Mouse (Mus musculus) liver, adult 2 months (tissue): ENCODE measurements around the gene Gar1. TPM values are rescaled to one million over a fixed set of nuclear protein-coding genes. Genes with fewer than 3 reads are reported as not detected.

Experiments
- DNase-seq: peaks from one replicate; pipeline ENCODE4 v3.0.0-alpha.2; 2011; ENCODE audit warnings: low read depth, low spot score; ENCODE audit errors: extremely low read depth
- H3K27ac ChIP-seq: fragments of 200-500 bp; replicated peaks from 2 replicates; pipeline ENCODE4 v1.5.1; 2012; ENCODE audit warnings: low read depth, mild to moderate bottlenecking, control low read depth, inconsistent platforms, low read length; ENCODE audit not compliant: insufficient read depth
- H3K27me3 ChIP-seq: fragments of 200-500 bp; 2 replicates; pipeline ENCODE4 v1.6.1; 2012; ENCODE audit warnings: mild to moderate bottlenecking, moderate library complexity, low read length, inconsistent platforms; ENCODE audit not compliant: control insufficient read depth, insufficient read depth
- H3K36me3 ChIP-seq: fragments of 200-500 bp; 2 replicates; pipeline ENCODE4 v1.6.1; 2012; ENCODE audit warnings: low read length, inconsistent platforms; ENCODE audit not compliant: control insufficient read depth, insufficient read depth
- H3K4me1 ChIP-seq: fragments of 200-500 bp; 2 replicates; pipeline ENCODE4 v1.6.1; 2011; ENCODE audit warnings: low read length; ENCODE audit not compliant: control insufficient read depth, insufficient read depth
- H3K4me3 ChIP-seq: fragments of 200-500 bp; 2 replicates; pipeline ENCODE4 v1.5.1; 2011; ENCODE audit warnings: low read depth, mild to moderate bottlenecking, control low read depth, low read length, moderate library complexity; ENCODE audit not compliant: insufficient read depth
- H3K79me2 ChIP-seq: fragments of 200-500 bp; 2 replicates; pipeline ENCODE4 v1.6.1; 2012; ENCODE audit warnings: inconsistent platforms, mild to moderate bottlenecking, low read length, moderate library complexity; ENCODE audit not compliant: control insufficient read depth, insufficient read depth
- H3K9ac ChIP-seq: fragments of 200-500 bp; 2 replicates; pipeline ENCODE4 v1.6.1; 2012; ENCODE audit warnings: low read depth, mild to moderate bottlenecking, control low read depth, inconsistent platforms, low read length
- CTCF ChIP-seq: fragments of 200-500 bp; IDR thresholded peaks from 2 replicates; pipeline ENCODE4 v1.5.1; 2011; ENCODE audit warnings: low read depth, low read length, control low read depth
- POLR2A ChIP-seq: fragments of 200-500 bp; IDR thresholded peaks from 2 replicates; pipeline ENCODE4 v1.6.1; 2011; ENCODE audit warnings: low read length, control low read depth; ENCODE audit not compliant: insufficient read depth; ENCODE audit errors: extremely low read depth
- WGBS: fragments of 180-500 bp; shearing (Covaris S2); methylation state at CpG from one replicate; pipeline ENCODE4 v1.1.7; 2018; 5-methylcytosine and 5-hydroxymethylcytosine counted together
- polyA plus RNA-seq: library from polyadenylated mRNA; depleted of rRNA; stranded (reverse); fragments of >200 nt; gene quantifications from 2 replicates; pipeline ENCODE4 v1.2.3, GENCODE M21; 2012
- total RNA-seq: library from RNA; depleted of rRNA; stranded (reverse); fragments of >200 nt; gene quantifications from 2 replicates; pipeline ENCODE4 v1.2.3, GENCODE M21; 2014

The Gar1 gene
- total and polyA plus RNA-seq, 2 experiments, result 2.8 to 14.3 TPM

GRCm38 (mm10) chr3:129836051-129836697, 5.0 kb upstream of the Gar1 start:
- H3K79me2 ChIP-seq, result peaks cover 21% of the 10 kb centered on the region; the same call in 1 of the 2 replicates
- H3K4me3 ChIP-seq, result no peak overlapping the region; the same call in 1 of the 2 replicates
- peak; percentile 91 for DNase-seq
- H3K27ac ChIP-seq, result peak overlapping the region; percentile 89
- H3K36me3 ChIP-seq, result peaks cover 5% of the 10 kb centered on the region; the same call in 1 of the 2 replicates
- WGBS, result 3% methylated on average over 11 of the region's 11 CpGs
- H3K4me1 ChIP-seq, result peaks cover 17% of the 10 kb centered on the region
- H3K27me3 ChIP-seq, result no peaks in the 10 kb centered on the region
- TF ChIP-seq CTCF (no peak), POLR2A (0 out of 2 replicates have a peak, but pooled peaks have one; percentile 45)
- peak overlapping the region; percentile 67 for H3K9ac ChIP-seq

DNA sequence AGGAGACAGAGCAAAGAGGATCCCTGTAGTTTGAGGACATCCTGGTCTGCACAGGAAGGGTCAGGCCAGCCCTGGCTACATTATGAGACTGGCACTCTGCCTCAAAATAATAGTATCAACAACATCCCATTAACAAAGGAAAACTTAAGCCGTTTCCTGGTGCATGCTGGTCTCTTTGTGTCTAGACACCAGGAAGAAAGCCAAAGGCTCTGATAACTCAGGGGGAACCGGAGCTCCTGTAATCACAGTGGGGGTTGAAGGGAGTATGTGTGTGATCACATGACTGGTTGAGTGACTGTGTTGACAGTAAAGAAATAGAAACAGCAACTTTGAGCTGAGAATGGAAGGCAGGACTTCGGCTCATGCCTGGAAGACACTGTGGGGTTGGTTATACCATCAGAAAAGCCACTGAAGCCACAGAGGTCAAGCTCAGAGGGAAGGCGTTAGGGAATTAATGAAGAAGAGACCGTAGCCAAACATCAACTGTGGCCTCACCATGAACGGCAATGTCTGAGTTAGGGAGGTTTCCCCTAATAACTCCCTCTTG, 4.3 kb upstream of the Gar1 start, which contains the start of gene Cfi:
Cfi (plus strand) TSS at position 497 of the 547 bp plus-strand sequence.
- TF ChIP-seq POLR2A (no peak), CTCF (no peak)
- Histone ChIP-seq H3K9ac (peak within 1 kb of the TSS; percentile 67), H3K4me1 (peaks cover 17% of the 10 kb centered on the region), H3K27ac (peak within 1 kb of the TSS; percentile 89), H3K4me3 (peak within 1 kb of the TSS; percentile 85), H3K27me3 (no peaks in the 10 kb centered on the region), H3K36me3 (peaks cover 5% of the 10 kb centered on the region; the same call in 1 of the 2 replicates), H3K79me2 (peaks cover 24% of the 10 kb centered on the region)
- WGBS, result 8% methylated on average over 6 of the region's 6 CpGs
- DNase-seq, result peak; percentile 31

DNA sequence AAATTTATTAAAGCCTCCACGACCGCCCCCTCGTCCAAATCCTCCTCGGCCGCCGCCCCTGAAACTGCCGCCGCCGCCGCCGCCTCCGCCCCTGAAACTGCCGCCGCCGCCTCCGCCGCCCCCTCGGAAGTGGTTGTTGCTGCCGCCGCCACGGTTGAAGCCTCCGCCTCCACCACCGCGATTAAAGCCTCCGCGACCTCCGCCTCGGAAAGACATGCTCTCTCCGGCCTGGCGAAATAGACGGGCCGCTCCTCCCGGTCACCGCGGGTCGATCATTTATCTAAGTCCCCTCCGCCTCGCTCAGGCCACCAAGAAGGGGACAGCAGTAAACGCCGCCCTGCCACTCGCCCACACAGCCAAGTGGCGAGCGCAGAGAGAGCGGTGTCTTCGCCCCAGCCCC, 570 bp downstream of the Gar1 start:
- H3K9ac ChIP-seq, result peak overlapping the region; percentile 77
- peaks cover 17% of the 10 kb centered on the region for H3K79me2 ChIP-seq
- H3K4me1 ChIP-seq, result peaks cover 14% of the 10 kb centered on the region
- WGBS, result under 1% methylated on average over 42 of the region's 45 CpGs
- DNase-seq, result no peak
- H3K36me3 ChIP-seq, result peaks cover 4% of the 10 kb centered on the region; the same call in 1 of the 2 replicates
- H3K27ac ChIP-seq, result peak overlapping the region; percentile 81
- TF ChIP-seq POLR2A (no peak), CTCF (no peak)
- H3K4me3 ChIP-seq, result peak overlapping the region; percentile 81
- no peaks in the 10 kb centered on the region for H3K27me3 ChIP-seq

DNA sequence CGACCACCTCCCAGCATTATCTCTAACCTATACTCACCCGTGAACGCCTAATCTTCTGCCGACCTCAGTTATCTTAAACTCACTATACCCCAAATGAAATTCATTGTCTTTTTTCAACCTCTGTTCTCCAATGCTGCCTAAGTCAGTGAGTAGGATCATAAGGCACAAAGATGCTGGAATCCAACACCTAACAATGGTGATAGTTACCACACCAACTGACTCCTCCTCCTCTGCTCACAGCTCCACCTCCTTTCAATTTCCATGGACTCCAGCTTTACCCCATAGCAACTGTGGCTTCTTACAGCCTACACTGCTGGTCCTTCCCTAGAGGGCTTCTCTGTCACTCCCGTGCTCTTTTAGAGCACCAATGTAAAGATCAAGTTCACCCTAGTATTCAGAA, 3.5 kb downstream of the Gar1 start:
- Histone ChIP-seq H3K4me1 (peaks cover 14% of the 10 kb centered on the region), H3K9ac (no peak overlapping the region), H3K27ac (no peak overlapping the region), H3K79me2 (peaks cover 17% of the 10 kb centered on the region), H3K4me3 (no peak overlapping the region), H3K27me3 (no peaks in the 10 kb centered on the region), H3K36me3 (peaks cover 11% of the 10 kb centered on the region)
- TF ChIP-seq POLR2A (no peak), CTCF (no peak)
- 92% methylated on average over 5 of the region's 5 CpGs for WGBS
- DNase-seq, result no peak

- H3K27me3 ChIP-seq, result no peaks in the 10 kb centered on the region
- H3K79me2 ChIP-seq, result peaks cover 17% of the 10 kb centered on the region
- TF ChIP-seq CTCF (no peak), POLR2A (no peak)
- no peak overlapping the region for H3K27ac ChIP-seq
- no peak for DNase-seq
- peaks cover 11% of the 10 kb centered on the region for H3K36me3 ChIP-seq
- H3K9ac ChIP-seq, result no peak overlapping the region
- WGBS, result 93% methylated on average over 10 of the region's 10 CpGs
- H3K4me1 ChIP-seq, result peaks cover 14% of the 10 kb centered on the region
- no peak overlapping the region for H3K4me3 ChIP-seq
Observed at GRCm38 (mm10) chr3:129826691-129827090, 4.5 kb downstream of the Gar1 start.

DNA sequence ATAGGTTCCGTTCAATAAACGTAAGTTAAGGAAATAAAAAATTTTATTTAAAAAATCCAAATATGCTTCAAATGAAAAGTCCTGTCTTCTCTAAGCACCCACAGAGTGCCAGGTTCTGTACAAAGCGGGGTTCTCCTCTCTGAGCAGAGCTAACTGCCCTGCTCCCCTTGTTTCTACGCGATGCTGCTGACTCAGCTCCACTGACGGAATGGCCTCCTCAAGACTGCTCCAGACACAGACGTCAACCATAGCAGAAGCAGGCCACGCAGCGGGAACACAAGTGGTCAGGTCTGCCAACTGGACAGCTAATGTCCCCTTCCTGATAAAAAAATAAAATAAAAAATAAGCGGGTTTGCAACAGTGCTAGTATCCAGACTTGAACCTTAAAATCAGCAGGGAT, 6.3 kb downstream of the Gar1 start:
- Histone ChIP-seq H3K27me3 (no peaks in the 10 kb centered on the region), H3K36me3 (peaks cover 11% of the 10 kb centered on the region), H3K4me3 (no peak overlapping the region), H3K27ac (no peak overlapping the region), H3K9ac (no peak overlapping the region), H3K79me2 (peaks cover 6% of the 10 kb centered on the region; the same call in 1 of the 2 replicates), H3K4me1 (peaks cover 10% of the 10 kb centered on the region)
- TF ChIP-seq CTCF (no peak), POLR2A (no peak)
- WGBS, result 95% methylated on average over 10 of the region's 10 CpGs
- no peak for DNase-seq
